Mouse (Mus musculus) right cerebral cortex, postnatal 25 days (tissue): ENCODE measurements around the gene Clrn3.
A peak's percentile ranks its signal among the peaks of the same experiment; 100 is the strongest.

ENCODE experiments used
- DNase-seq: peaks from one replicate; pipeline ENCODE4 v3.0.0; 2022

Clrn3 gene

GRCm38 (mm10) chr7:135486645-135487382 is 41.6 kb downstream of the Clrn3 start:
- no peak for DNase-seq

- peak; percentile 38 for DNase-seq
Observed at GRCm38 (mm10) chr7:135485796-135486410, 42.6 kb downstream of the Clrn3 start.

GRCm38 (mm10) chr7:135485116-135485795 is 43.2 kb downstream of the Clrn3 start:
- DNase-seq, result no peak

DNA sequence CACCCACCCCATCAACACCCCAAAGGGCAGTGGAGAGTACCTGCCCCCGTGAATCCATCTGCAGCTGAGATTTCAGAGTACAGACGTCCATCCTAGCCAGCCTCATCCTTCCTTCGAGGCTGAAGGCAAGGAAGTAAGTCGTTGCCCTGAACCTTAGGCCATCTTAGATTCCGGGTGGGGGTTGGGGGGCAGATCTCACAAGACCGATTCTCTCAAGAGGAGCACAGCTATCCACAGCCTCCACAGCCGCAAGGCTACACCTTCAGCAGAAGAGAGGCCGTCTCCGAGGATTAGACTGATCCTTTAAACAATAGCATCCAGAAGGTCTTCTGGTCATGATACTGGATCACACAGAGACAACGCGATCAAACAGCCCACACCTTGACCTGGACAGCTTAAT is 44.1 kb downstream of the Clrn3 start:
- DNase-seq, result no peak

DNA sequence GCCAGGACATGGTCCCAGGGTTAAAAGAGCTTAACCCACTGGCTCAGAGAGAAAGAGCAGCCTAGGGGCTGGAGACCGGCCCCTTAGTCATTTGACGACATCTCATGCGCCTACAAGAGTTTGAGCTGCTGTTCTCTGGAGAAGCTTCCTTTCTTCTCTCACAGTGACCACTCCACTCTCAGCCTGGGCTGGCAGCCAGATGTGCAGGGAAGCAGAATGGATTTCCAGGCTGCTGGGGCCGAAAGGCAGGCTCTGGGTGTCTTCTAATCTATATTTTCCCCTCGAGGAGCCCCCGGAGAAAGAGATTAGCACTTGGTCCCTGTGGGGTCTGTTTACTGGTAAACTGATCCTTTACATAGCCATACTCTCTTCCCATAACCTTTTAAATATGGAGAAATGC is 44.7 kb downstream of the Clrn3 start:
- DNase-seq, result no peak

- DNase-seq, result no peak
Observed at GRCm38 (mm10) chr7:135481150-135481549, 47.3 kb downstream of the Clrn3 start.

- no peak for DNase-seq
Observed at GRCm38 (mm10) chr7:135479912-135480311, 48.5 kb downstream of the Clrn3 start.

DNA sequence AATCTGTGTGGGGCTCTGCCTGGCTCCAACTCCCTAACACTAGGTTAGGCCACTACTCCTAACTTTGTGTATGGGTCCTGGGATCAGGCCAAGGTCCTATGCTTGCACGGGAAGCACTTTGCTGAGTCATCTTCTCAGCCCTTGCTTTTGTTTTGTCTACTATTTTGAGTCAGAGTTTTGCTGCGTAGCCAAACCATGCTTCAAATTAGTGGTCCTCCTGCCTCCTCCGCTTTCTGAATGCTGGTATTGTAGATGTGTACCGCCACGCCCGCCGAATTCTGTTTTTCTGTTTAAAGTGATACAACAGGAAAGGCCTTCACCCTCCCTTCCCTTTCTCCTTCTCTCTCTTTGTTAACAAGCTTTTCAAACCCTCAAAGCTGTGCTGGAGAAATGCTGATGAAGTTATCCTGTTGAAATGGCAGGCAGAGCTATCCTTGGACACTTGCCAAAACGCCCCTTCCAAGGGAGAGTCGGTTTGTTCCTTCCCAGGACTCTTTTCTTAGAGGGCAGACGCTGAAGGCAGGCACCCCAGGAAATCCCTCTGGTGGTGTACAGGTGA is 49.1 kb downstream of the Clrn3 start:
- no peak for DNase-seq

DNA sequence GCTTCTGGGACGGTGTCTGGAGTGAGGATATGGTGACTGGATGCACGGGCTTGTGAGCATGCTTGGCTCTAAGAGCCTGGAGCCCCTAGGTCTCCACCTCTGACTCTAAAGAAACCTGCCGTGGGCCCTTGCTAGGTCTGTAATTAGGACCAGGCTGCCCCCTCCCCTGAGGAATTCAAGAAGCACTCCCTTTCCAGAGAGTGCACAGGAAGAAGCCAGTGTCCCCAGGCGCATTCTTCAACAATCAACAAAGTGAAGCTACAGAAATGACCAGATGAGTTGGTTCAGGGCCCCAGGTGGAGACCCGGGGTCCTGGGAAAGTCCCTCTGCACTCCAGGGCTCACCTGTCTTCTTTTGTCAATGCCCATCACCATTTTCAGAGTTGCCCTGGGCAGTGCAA is 51.2 kb downstream of the Clrn3 start:
- DNase-seq, result no peak

DNA sequence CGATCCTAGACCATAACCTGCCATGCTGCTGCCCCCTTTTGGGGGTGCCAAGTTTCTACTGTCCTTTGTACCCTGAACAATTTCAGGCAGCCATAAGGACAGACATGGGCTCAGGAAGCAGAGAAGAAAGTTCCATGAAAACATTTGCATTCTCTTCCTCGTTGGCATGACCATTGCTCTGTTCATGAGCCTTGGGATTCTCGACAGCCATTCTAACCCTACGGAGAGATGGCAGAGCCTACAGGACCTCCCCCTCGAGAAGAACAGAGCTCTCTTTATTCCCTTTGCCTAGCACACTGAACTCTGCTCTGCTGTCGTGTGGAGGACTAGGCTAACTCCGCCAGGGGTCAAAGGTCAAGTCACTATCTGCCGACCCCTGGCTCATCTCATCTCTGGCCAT is 52.5 kb downstream of the Clrn3 start:
- no peak for DNase-seq

GRCm38 (mm10) chr7:135470319-135470718 is 58.1 kb downstream of the Clrn3 start:
- DNase-seq, result no peak

- no peak for DNase-seq
Observed at GRCm38 (mm10) chr7:135468631-135469030, 59.8 kb downstream of the Clrn3 start.

DNA sequence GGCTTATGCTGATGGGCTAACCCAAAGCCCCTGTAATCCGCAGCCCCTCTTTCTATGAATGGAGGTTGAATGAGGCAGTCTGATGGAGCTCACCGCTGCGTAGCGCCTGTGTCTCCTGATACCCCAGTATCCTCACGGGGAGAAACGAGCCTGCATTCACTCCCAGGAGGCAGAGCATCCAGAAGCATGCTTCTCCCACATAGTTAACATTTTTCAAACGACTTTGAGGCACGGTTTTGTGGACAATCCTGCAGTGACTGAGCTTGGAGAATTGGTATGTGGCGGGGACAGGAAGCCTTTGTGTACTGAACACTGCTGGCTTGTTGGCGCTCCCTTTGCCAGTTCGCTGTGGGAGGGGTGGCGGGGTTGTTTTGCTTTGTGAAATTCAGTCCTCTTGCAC is 63.2 kb downstream of the Clrn3 start:
- no peak for DNase-seq

DNA sequence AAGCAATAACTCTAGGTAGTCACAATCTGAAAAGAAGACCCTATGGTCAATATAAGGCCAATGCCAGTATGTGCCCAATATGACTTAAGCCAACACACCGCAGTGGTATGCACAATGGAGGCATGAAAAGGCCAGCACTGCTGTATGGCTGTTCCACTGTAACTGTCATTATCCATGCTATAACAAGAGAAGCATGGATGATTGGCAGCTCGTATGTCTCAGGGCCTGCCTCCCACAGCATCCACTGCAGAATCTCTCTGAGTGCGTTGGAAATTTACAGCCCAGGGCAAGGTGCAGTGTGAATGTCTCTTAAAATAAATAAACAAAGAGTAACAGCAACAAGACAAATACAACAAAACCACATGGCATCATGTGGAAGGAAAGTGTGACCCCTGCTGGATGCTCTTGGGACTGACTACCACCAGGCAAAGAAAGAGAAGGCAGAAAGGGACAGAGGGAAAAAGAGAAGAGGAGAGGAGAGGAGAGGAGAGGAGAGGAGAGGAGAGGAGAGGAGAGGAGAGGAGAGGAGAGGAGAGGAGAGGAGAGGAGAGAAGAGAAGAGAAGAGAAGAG is 63.7 kb downstream of the Clrn3 start:
- DNase-seq, result peak; percentile 56
